Mouse (Mus musculus) midbrain, embryonic 11.5 days (tissue): ENCODE data around the gene Cenpa. TPM values are rescaled to one million over a fixed set of nuclear protein-coding genes. Genes with fewer than 3 reads are reported as not detected.
A peak's percentile ranks its signal among the peaks of the same experiment; 100 is the strongest.

Source experiments
- ATAC-seq: fragments of 200-750 bp; cut with Nextera tagmentation; 2 replicates; pipeline ENCODE4 v1.8.0; 2017; ENCODE audit warnings: moderate TSS enrichment, moderate library complexity; ENCODE audit not compliant: low FRiP score
- DNase-seq: peaks from one replicate; pipeline ENCODE4 v3.0.0; 2015; ENCODE audit warnings: low spot score; ENCODE audit errors: missing footprints
- H3K27ac ChIP-seq: fragments of 300-500 bp; sonication (generic); 2 replicates; pipeline ENCODE4 v1.5.1; 2014; ENCODE audit warnings: low read depth, low read length
- H3K27me3 ChIP-seq: fragments of 300-500 bp; sonication (generic); 2 replicates; pipeline ENCODE4 v1.6.1; 2014; ENCODE audit warnings: mild to moderate bottlenecking, low read length, moderate library complexity, mixed read lengths; ENCODE audit not compliant: control insufficient read depth, insufficient read depth
- H3K36me3 ChIP-seq: fragments of 300-500 bp; sonication (generic); 2 replicates; pipeline ENCODE4 v1.6.1; 2014; ENCODE audit warnings: mild to moderate bottlenecking, low read length, moderate library complexity, mixed read lengths; ENCODE audit not compliant: control insufficient read depth, insufficient read depth
- H3K4me1 ChIP-seq: fragments of 300-500 bp; sonication (generic); 2 replicates; pipeline ENCODE4 v1.6.1; 2014; ENCODE audit warnings: low read length; ENCODE audit not compliant: control insufficient read depth, insufficient read depth
- H3K4me2 ChIP-seq: fragments of 300-500 bp; sonication (generic); 2 replicates; pipeline ENCODE4 v1.6.1; 2014; ENCODE audit warnings: mild to moderate bottlenecking, moderate library complexity
- H3K4me3 ChIP-seq: fragments of 300-500 bp; sonication (generic); 2 replicates; pipeline ENCODE4 v1.5.1; 2014; ENCODE audit warnings: low read depth, low read length
- H3K9ac ChIP-seq: fragments of 300-500 bp; sonication (generic); 2 replicates; pipeline ENCODE4 v1.6.1; 2014; ENCODE audit warnings: low read length
- H3K9me3 ChIP-seq: fragments of 300-500 bp; sonication (generic); 2 replicates; pipeline ENCODE4 v1.6.1; 2016; ENCODE audit warnings: low read length; ENCODE audit not compliant: control insufficient read depth
- WGBS: fragments of 180-500 bp; shearing (Covaris S2); extraction: QIAGEN DNeasy Blood & Tissue Kit; methylation state at CpG from one replicate; pipeline ENCODE4 v1.1.7; 2014; 5-methylcytosine and 5-hydroxymethylcytosine counted together
- polyA plus RNA-seq: library from polyadenylated mRNA; unstranded; fragments of >200 nt; fragmentation: Nextera tagmentation; extraction: Ambion mirVana; gene quantifications from 2 replicates; pipeline ENCODE4 v1.2.1, GENCODE M21; 2014

Gene Cenpa
- polyA plus RNA-seq: 398 and 399 TPM in 2 replicates

- H3K27me3 ChIP-seq: no peaks in the 10 kb centered on the region
These were observed at the start of gene Cenpa for GRCm38 (mm10) chr5:30666391-30667195. Gene Cenpa (plus strand): TSS chr5:30666777.

DNA sequence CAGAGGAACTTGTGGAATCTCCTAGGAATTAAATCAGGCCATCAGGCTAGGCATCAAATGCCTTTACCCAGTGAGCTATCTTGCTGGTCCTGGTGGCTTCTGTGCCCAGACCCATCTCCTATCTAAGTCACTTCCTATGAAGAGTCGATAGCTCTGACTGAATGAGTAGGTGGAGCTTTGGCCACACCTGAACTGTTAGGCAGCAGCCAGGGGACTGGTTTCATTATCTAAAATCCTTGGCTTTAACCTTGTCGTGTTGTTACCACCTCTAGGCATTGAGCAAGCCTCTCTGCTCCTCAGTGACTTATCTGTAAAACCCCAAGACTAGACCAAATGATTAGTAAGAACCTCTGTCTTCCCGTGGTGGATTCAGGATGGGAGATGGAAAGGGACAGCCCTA, 49.2 kb upstream of the Cenpa start:
- H3K27ac ChIP-seq: no peak overlapping the region
- H3K4me1 ChIP-seq: peaks cover 4% of the 10 kb centered on the region
- ATAC-seq: no peak

More at GRCm38 (mm10) chr5:30666391-30667195, at the start of gene Cenpa:
- Histone ChIP-seq H3K4me3 (peak within 1 kb of the TSS; percentile 81), H3K36me3 (peaks cover 3% of the 10 kb centered on the region; the same call in 1 of the 2 replicates), H3K9me3 (no peaks in the 10 kb centered on the region), H3K27ac (peak within 1 kb of the TSS; percentile 48; the same call in 1 of the 2 replicates), H3K4me1 (peaks cover 12% of the 10 kb centered on the region), H3K9ac (peak within 1 kb of the TSS; percentile 89), H3K4me2 (peak within 1 kb of the TSS; percentile 63)
- WGBS: under 1% methylated on average over 40 of the region's 40 CpGs
- ATAC-seq (peak; percentile 96), DNase-seq (peak; percentile 97)

DNA sequence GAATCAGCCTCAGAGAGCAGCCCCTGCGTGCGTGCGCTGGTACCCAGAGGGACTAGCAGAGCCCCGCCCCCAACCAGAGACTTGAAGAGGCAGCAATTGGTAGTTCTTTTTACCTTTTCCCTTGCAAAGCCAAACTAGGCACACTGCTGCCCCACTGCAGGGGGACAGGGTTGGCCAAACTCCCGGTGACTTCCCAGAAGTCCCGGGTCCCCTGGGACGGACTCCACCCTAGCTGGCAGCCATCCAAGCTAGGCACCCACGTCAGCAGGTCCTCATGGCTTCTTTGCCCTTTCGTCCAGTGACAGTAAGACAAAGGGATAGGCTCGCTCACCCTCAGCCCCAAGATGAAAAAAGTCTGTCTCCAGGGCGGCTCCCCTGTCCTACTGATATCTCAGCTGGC, 48.7 kb upstream of the Cenpa start:
- DNase-seq (no peak), ATAC-seq (no peak)
- Histone ChIP-seq H3K9ac (no peak overlapping the region), H3K4me2 (no peak overlapping the region), H3K9me3 (no peaks in the 10 kb centered on the region), H3K27ac (no peak overlapping the region), H3K4me1 (peaks cover 9% of the 10 kb centered on the region), H3K27me3 (peaks cover 20% of the 10 kb centered on the region), H3K4me3 (no peak overlapping the region), H3K36me3 (no peaks in the 10 kb centered on the region)
- WGBS: 42% methylated on average over 11 of the region's 11 CpGs

More for the DNA sequence above, 49.2 kb upstream of the Cenpa start:
- Histone ChIP-seq H3K4me3 (no peak overlapping the region), H3K9me3 (no peaks in the 10 kb centered on the region), H3K27me3 (peaks cover 15% of the 10 kb centered on the region), H3K9ac (no peak overlapping the region), H3K36me3 (no peaks in the 10 kb centered on the region), H3K4me2 (no peak overlapping the region)
- DNase-seq: peak; percentile 84
- WGBS: 35% methylated on average over 3 of the region's 3 CpGs

DNA sequence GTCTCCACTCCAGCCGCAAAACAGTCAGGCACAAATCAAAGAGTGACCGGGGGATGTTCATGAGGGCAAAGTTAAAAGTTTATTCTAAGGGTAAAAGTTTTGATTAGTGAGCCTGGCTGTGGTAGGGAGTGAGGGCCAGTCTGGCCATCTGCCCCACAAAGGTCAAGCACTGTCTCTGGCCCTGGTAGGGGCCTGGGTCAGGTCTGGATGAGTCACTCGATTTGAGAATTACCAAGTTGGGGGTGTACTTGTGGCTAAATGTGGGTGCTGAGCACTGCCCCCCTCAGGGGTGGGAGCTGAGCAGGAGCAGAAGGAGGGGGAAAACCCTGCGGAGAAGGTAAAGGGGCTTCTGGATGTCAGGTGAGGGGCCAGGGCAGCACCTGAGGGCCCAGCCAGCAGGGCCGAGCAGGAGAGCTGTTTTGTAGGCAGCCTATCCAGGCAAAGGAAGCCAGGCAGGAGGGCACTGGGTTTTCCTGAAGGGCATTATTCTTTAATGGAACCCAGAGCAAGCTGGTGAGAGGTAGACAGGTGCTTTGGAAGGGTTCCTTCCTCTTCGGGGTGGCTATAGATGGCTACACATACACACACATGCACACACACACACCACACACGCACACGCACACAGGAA, 48.1 kb upstream of the Cenpa start:
- Histone ChIP-seq H3K4me1 (peaks cover 11% of the 10 kb centered on the region), H3K9me3 (no peaks in the 10 kb centered on the region), H3K9ac (no peak overlapping the region), H3K4me2 (no peak overlapping the region), H3K36me3 (no peaks in the 10 kb centered on the region), H3K4me3 (no peak overlapping the region), H3K27ac (no peak overlapping the region), H3K27me3 (peaks cover 25% of the 10 kb centered on the region)
- WGBS: 86% methylated on average over 8 of the region's 8 CpGs
- ATAC-seq (no peak), DNase-seq (peak; percentile 51)

GRCm38 (mm10) chr5:30619211-30619610, 47.4 kb upstream of the Cenpa start:
- 76% methylated on average over 2 of the region's 2 CpGs for WGBS
- Histone ChIP-seq H3K36me3 (no peaks in the 10 kb centered on the region), H3K27me3 (peaks cover 26% of the 10 kb centered on the region), H3K4me3 (no peak overlapping the region), H3K4me1 (peaks cover 11% of the 10 kb centered on the region), H3K9ac (no peak overlapping the region), H3K27ac (no peak overlapping the region), H3K9me3 (no peaks in the 10 kb centered on the region), H3K4me2 (no peak overlapping the region)
- ATAC-seq: no peak
- peak; percentile 26 for DNase-seq

DNA sequence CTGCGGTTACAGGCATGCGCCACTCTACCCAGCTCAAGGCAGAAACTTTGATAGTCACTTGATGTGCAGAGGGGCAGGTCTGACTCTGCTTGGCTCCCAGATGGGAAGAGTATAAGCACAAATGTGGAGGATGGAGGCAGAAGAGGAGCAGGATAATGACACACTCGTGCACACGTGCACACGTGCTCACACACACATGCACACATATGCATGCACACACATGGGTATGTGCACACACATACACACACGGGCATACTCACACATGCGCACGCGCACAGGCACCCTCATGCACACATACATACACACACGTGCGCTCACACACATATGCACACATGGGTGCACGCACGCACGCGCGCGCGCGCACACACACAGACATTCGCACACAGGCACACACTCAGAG, 46.0 kb upstream of the Cenpa start:
- H3K36me3 ChIP-seq: no peaks in the 10 kb centered on the region
- ATAC-seq (no peak), DNase-seq (peak; percentile 69)
- H3K9ac ChIP-seq: no peak overlapping the region
- no peak overlapping the region for H3K4me2 ChIP-seq
- H3K9me3 ChIP-seq: no peaks in the 10 kb centered on the region
- H3K27me3 ChIP-seq: peaks cover 26% of the 10 kb centered on the region
- no peak overlapping the region for H3K27ac ChIP-seq
- H3K4me3 ChIP-seq: no peak overlapping the region
- peaks cover 11% of the 10 kb centered on the region for H3K4me1 ChIP-seq
- WGBS: 99% methylated on average over 20 of the region's 20 CpGs

GRCm38 (mm10) chr5:30621211-30621790, 45.3 kb upstream of the Cenpa start:
- Histone ChIP-seq H3K9me3 (no peaks in the 10 kb centered on the region), H3K4me2 (no peak overlapping the region), H3K4me1 (peaks cover 11% of the 10 kb centered on the region), H3K27ac (no peak overlapping the region), H3K36me3 (no peaks in the 10 kb centered on the region), H3K9ac (no peak overlapping the region), H3K27me3 (peaks cover 26% of the 10 kb centered on the region), H3K4me3 (no peak overlapping the region)
- WGBS: 83% methylated on average over 9 of the region's 9 CpGs
- no peak for ATAC-seq
- DNase-seq: peak; percentile 80

- Histone ChIP-seq H3K9me3 (no peaks in the 10 kb centered on the region), H3K4me2 (peak overlapping the region; percentile 73), H3K36me3 (no peaks in the 10 kb centered on the region), H3K4me3 (peak overlapping the region; percentile 37; the same call in 1 of the 2 replicates), H3K9ac (no peak overlapping the region; the same call in 1 of the 2 replicates), H3K27me3 (peaks cover 26% of the 10 kb centered on the region), H3K27ac (no peak overlapping the region), H3K4me1 (peaks cover 11% of the 10 kb centered on the region)
- no peak for DNase-seq
- peak; percentile 16; the same call in 1 of the 2 replicates for ATAC-seq
- 43% methylated on average over 22 of the region's 22 CpGs for WGBS
These were observed 44.8 kb upstream of the Cenpa start for GRCm38 (mm10) chr5:30621844-30622176.
